Mouse (Mus musculus) stomach, postnatal 0 days (tissue): ENCODE data around the gene St6galnac6. TPM values are rescaled to one million over a fixed set of nuclear protein-coding genes. Genes with fewer than 3 reads are reported as not detected.

ENCODE experiments used
- ATAC-seq: fragments of 200-750 bp; cut with Nextera tagmentation; 2 replicates; pipeline ENCODE4 v1.8.0; 2017; ENCODE audit not compliant: low FRiP score, low TSS enrichment
- DNase-seq: peaks from one replicate; pipeline ENCODE4 v3.0.0-alpha.2; 2016; ENCODE audit warnings: low spot score
- H3K27ac ChIP-seq: fragments of 300-500 bp; sonication (generic); replicated peaks from 2 replicates; pipeline ENCODE4 v1.5.1; 2014; ENCODE audit warnings: mild to moderate bottlenecking, control low read depth
- H3K27me3 ChIP-seq: fragments of 300-500 bp; sonication (generic); 2 replicates; pipeline ENCODE4 v1.6.1; 2014; ENCODE audit warnings: low read length; ENCODE audit not compliant: control insufficient read depth, insufficient read depth
- H3K36me3 ChIP-seq: fragments of 300-500 bp; sonication (generic); 2 replicates; pipeline ENCODE4 v1.6.1; 2014; ENCODE audit warnings: low read length, mixed read lengths; ENCODE audit not compliant: control insufficient read depth, insufficient read depth
- H3K4me1 ChIP-seq: fragments of 300-500 bp; sonication (generic); replicated peaks from 2 replicates; pipeline ENCODE4 v1.6.1; 2014; ENCODE audit warnings: antibody characterized with exemption; ENCODE audit not compliant: control insufficient read depth, insufficient read depth
- H3K4me2 ChIP-seq: fragments of 300-500 bp; sonication (generic); replicated peaks from 2 replicates; pipeline ENCODE4 v1.6.1; 2014; ENCODE audit warnings: low read depth, mild to moderate bottlenecking, control low read depth, moderate library complexity
- H3K4me3 ChIP-seq: fragments of 300-500 bp; sonication (generic); 2 replicates; pipeline ENCODE4 v1.5.1; 2014; ENCODE audit warnings: low read depth, low read length, control low read depth
- H3K9ac ChIP-seq: fragments of 300-500 bp; sonication (generic); 2 replicates; pipeline ENCODE4 v1.6.1; 2014; ENCODE audit warnings: mild to moderate bottlenecking, low read length, control low read depth, mixed read lengths
- H3K9me3 ChIP-seq: fragments of 300-500 bp; sonication (generic); 2 replicates; pipeline ENCODE4 v1.6.1; 2016; ENCODE audit warnings: low read length; ENCODE audit not compliant: control insufficient read depth
- CTCF ChIP-seq: IDR thresholded peaks from 2 replicates; pipeline ENCODE4 v1.5.1; 2016; ENCODE audit warnings: antibody characterized with exemption, low read depth, mild to moderate bottlenecking, moderate library complexity
- EP300 ChIP-seq: optimal IDR thresholded peaks from 2 replicates; pipeline ENCODE3; 2016; ENCODE audit warnings: antibody characterized with exemption
- WGBS: fragments of 180-500 bp; shearing (Covaris S2); extraction: QIAGEN DNeasy Blood & Tissue Kit; methylation state at CpG from one replicate; pipeline ENCODE4 v1.1.7; 2014; 5-methylcytosine and 5-hydroxymethylcytosine counted together
- polyA plus RNA-seq: library from polyadenylated mRNA; unstranded; fragments of >200 nt; fragmentation: Nextera tagmentation; extraction: Ambion mirVana; gene quantifications from 2 replicates; pipeline ENCODE4 v1.2.1, GENCODE M21; 2015

The St6galnac6 gene
- polyA plus RNA-seq, 1 experiment from 2014 or later, result 9.1 TPM

- Histone ChIP-seq H3K4me3 (no peak overlapping the region), H3K36me3 (no peaks in the 10 kb centered on the region), H3K9me3 (no peaks in the 10 kb centered on the region), H3K4me2 (no peak overlapping the region), H3K27ac (no peak overlapping the region), H3K4me1 (peaks cover 13% of the 10 kb centered on the region), H3K27me3 (no peaks in the 10 kb centered on the region), H3K9ac (no peak overlapping the region)
- no peak for TF ChIP-seq EP300
- no peak for TF ChIP-seq CTCF
- DNase-seq (no peak), ATAC-seq (no peak)
- WGBS, result 96% methylated on average over 1 of the region's 1 CpGs
Measured at GRCm38 (mm10) chr2:32617109-32617508, 17.6 kb downstream of the St6galnac6 start.

- no peaks in the 10 kb centered on the region for H3K36me3 ChIP-seq
- 95% methylated on average over 4 of the region's 4 CpGs for WGBS
Measured at GRCm38 (mm10) chr2:32617601-32618000, 18.1 kb downstream of the St6galnac6 start.

GRCm38 (mm10) chr2:32618051-32618450 is 18.5 kb downstream of the St6galnac6 start:
- no peaks in the 10 kb centered on the region for H3K9me3 ChIP-seq
- H3K27me3 ChIP-seq, result no peaks in the 10 kb centered on the region
- DNase-seq (no peak), ATAC-seq (no peak)
- no peak overlapping the region for H3K4me2 ChIP-seq
- WGBS, result 88% methylated on average over 9 of the region's 9 CpGs
- no peak overlapping the region for H3K27ac ChIP-seq
- no peak overlapping the region for H3K4me3 ChIP-seq
- H3K4me1 ChIP-seq, result peaks cover 13% of the 10 kb centered on the region
- H3K9ac ChIP-seq, result no peak overlapping the region
- TF ChIP-seq CTCF, result no peak
- TF ChIP-seq EP300, result no peak
- H3K36me3 ChIP-seq, result no peaks in the 10 kb centered on the region

More at GRCm38 (mm10) chr2:32617601-32618000, 18.1 kb downstream of the St6galnac6 start:
- Histone ChIP-seq H3K9me3 (no peaks in the 10 kb centered on the region), H3K4me3 (no peak overlapping the region), H3K27ac (no peak overlapping the region), H3K4me1 (peaks cover 13% of the 10 kb centered on the region), H3K4me2 (no peak overlapping the region), H3K9ac (no peak overlapping the region), H3K27me3 (no peaks in the 10 kb centered on the region)
- TF ChIP-seq CTCF (peak; percentile 57), EP300 (no peak)
- no peak for DNase-seq
- no peak for ATAC-seq

GRCm38 (mm10) chr2:32620682-32621516 is 21.4 kb downstream of the St6galnac6 start:
- Histone ChIP-seq H3K4me3 (no peak overlapping the region), H3K27me3 (no peaks in the 10 kb centered on the region), H3K4me1 (peaks cover 16% of the 10 kb centered on the region), H3K36me3 (no peaks in the 10 kb centered on the region), H3K9me3 (no peaks in the 10 kb centered on the region), H3K27ac (peak overlapping the region; percentile 75), H3K9ac (peak overlapping the region; percentile 23; the same call in 1 of the 2 replicates), H3K4me2 (0 out of 2 replicates have a peak overlapping the region, but pooled peaks have one; percentile 14)
- DNase-seq (peak; percentile 53), ATAC-seq (peak; percentile 33)
- 23% methylated on average over 4 of the region's 4 CpGs for WGBS
- no peak for TF ChIP-seq EP300
- TF ChIP-seq CTCF, result no peak

- H3K4me2 ChIP-seq, result 0 out of 2 replicates have a peak within 1 kb of the TSS, but pooled peaks have one; percentile 14
- peak within 1 kb of the TSS; percentile 75 for H3K27ac ChIP-seq
- H3K9ac ChIP-seq, result no peak within 1 kb of the TSS; the same call in 1 of the 2 replicates
- no peak within 1 kb of the TSS for H3K4me3 ChIP-seq
- TF ChIP-seq CTCF (no peak), EP300 (no peak)
- H3K36me3 ChIP-seq, result no peaks in the 10 kb centered on the region
- DNase-seq (no peak), ATAC-seq (no peak)
- H3K27me3 ChIP-seq, result no peaks in the 10 kb centered on the region
- no peaks in the 10 kb centered on the region for H3K9me3 ChIP-seq
- 25% methylated on average over 7 of the region's 7 CpGs for WGBS
- H3K4me1 ChIP-seq, result peaks cover 17% of the 10 kb centered on the region
Measured at GRCm38 (mm10) chr2:32621517-32621859, 22.0 kb downstream of the St6galnac6 start, which contains the start of gene Ak1. TSS of gene Ak1 (plus strand) at chr2:32621758.
